Mouse (Mus musculus) activated CD4-positive, CD25-positive, alpha-beta regulatory T cell, adult 4 months (primary cell): ENCODE results near the gene Efr3b. TPM values are rescaled to one million over a fixed set of nuclear protein-coding genes. Genes with fewer than 3 reads are reported as not detected.
"Not testable (repeated sequence)": the region's sequence is repeated elsewhere in the genome, so short reads cannot be mapped to it uniquely, and the experiment has no call there.

Source experiments
- ATAC-seq: one replicate; pipeline ENCODE4 v1.8.0; 2017
- polyA plus RNA-seq, 2 experiments: library from polyadenylated mRNA; unstranded; fragments of 100-300 nt; shearing (Covaris generic); gene quantifications; one replicate each; pipeline ENCODE4 v1.2.1; 2017

Gene Efr3b
- polyA plus RNA-seq, 2 experiments from 2014 or later, result 0.37 TPM; not detected in 1

GRCm38 (mm10) chr12:3980991-3981349 is 57.7 kb downstream of the Efr3b start:
- no peak for ATAC-seq

GRCm38 (mm10) chr12:3973169-3973568 is 65.5 kb downstream of the Efr3b start:
- not testable (repeated sequence) for ATAC-seq

DNA sequence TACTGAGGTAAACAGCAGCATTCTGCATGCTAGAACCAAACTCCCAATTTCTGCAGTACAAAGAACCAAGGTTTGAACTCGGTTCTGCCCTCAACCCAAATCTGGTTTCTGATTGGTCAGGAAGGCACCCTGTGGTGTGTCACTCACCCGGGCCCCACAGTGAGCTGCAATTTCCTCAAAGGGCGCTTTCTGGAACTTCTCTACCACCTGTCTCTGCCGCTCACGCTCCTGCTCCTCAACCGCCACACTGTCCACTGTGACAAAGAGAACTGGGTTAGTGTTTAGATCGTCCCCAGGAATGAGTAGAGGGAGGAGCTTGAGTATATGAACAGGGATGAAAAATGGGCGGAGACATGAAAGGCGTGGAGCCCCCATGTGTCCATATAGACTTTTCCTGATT is 70.3 kb downstream of the Efr3b start:
- no peak for ATAC-seq

- no peak for ATAC-seq
These were observed 71.5 kb downstream of the Efr3b start for GRCm38 (mm10) chr12:3967196-3967595.

GRCm38 (mm10) chr12:3960553-3960952 is 78.2 kb downstream of the Efr3b start:
- ATAC-seq, result no peak

GRCm38 (mm10) chr12:3959791-3960543 is 78.7 kb downstream of the Efr3b start:
- peak; percentile 96 for ATAC-seq

GRCm38 (mm10) chr12:3956351-3956750 is 82.4 kb downstream of the Efr3b start:
- ATAC-seq, result no peak

- ATAC-seq, result no peak
These were observed 83.3 kb downstream of the Efr3b start for GRCm38 (mm10) chr12:3955371-3955770.

DNA sequence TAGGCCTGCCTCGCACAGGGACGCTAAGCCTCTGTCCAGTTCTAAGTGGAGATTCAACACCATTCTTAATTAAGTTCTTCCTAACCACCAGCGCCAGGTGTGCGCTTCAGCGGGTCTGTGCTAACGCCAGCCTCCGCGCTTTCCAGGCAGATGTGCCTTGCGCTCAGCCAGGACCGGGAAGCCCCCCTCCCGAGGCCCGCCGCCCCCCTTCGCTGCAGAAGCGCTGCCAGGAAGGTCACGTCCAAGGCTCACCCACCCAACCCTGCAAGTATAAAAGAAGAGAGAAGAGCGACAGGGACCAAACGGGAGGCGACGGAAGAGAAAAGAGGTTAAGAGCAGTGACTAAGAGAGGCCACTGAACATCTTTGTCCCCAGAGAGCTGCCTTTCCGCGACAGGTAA is 84.1 kb downstream of the Efr3b start, which contains the start of gene Pomc:
Pomc (plus strand) TSS at position 301 of the 400 bp plus-strand sequence.
- ATAC-seq, result no peak

DNA sequence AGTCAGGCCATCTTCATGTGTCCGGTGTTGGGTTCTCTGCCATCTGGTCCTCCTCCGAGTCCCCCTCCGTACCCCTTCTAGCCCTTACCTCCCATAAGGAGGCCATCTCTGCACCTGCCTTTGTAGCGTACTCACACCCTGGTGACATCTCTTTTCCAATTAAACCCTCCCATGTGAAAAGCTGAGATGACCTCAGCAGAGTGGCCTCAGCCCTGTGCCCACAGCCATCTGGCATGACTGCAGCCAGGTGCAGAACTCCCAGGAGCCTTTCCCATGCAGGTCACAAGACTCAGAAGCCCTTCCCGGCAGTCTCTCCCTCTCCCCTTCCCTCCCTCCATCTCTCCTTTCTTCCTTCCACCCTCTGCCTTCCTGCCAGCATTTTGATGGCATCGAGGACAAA is 91.2 kb downstream of the Efr3b start:
- ATAC-seq, result no peak

- no peak for ATAC-seq
These were observed 94.2 kb downstream of the Efr3b start for GRCm38 (mm10) chr12:3944454-3945073.

DNA sequence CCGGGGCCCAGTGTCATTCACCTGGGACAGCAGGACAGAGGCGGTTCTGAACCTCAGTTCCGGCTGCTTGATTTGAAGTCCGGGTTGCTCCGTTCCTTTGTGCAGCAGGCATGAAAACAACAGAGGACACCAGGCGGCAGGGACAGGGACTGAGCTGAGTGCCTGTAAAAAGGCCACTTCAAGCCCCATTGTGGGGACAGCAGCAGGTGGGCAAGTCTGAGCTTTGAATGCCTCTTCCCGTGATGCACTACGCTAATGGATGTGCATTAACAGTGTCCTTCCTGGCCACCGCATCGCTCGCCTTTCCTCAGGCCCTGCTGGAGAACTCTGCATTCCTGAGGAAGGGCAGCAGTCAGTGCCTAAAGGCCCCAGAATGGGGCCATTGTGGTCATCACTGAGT is 96.7 kb downstream of the Efr3b start:
- ATAC-seq, result no peak

DNA sequence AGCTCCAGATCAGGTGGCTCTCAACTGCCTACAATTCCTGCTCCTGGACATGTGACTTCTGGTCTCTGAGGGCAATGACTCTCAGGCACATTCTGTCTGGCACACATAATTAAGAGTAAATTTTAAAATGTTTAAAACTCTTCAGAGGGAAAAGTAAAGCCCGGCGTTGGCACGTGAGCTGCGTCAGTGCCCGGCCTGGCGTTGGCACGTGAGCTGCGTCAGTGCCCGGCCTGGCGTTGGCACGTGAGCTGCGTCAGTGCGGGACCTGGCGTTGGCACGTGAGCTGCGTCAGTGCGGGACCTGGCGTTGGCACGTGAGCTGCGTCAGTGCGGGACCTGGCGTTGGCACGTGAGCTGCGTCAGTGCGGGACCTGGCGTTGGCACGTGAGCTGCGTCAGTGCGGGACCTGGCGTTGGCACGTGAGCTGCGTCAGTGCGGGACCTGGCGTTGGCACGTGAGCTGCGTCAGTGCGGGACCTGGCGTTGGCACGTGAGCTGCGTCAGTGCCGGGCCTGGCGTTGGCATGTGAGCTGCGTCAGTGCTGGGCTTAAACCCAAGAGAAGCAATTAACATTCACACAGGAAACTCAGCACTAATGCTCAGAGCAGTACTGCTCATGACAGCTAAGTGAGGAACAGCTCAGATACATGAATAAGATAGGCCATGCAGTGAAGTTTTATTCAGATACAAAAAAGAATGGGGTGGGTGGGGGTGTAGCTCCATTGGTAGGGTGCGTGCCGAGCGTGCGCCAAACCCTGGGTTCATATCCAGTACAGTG is 108.4 kb downstream of the Efr3b start:
- ATAC-seq, result not testable (repeated sequence)

DNA sequence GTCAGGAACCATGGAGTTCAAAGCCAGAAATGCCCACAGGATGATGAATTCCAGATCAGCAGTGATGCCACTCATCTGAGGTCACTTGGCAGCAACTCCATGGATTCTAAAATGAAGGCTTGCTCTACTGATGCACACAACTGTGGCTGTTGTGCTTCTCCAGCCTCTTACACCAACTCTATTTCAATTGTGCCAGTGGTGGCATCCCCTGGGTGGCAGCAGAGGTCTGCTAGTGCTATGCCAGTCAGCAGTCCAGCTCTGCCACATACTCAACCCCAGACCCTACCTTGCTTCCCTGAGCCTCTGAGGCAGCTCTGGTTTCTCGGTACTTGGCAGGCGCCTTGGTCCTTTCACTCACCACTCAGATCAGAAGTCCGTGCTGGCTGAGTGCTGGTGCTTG is 109.9 kb downstream of the Efr3b start:
- no peak for ATAC-seq

- ATAC-seq, result no peak
These were observed 112.6 kb downstream of the Efr3b start for GRCm38 (mm10) chr12:3926127-3926526.

DNA sequence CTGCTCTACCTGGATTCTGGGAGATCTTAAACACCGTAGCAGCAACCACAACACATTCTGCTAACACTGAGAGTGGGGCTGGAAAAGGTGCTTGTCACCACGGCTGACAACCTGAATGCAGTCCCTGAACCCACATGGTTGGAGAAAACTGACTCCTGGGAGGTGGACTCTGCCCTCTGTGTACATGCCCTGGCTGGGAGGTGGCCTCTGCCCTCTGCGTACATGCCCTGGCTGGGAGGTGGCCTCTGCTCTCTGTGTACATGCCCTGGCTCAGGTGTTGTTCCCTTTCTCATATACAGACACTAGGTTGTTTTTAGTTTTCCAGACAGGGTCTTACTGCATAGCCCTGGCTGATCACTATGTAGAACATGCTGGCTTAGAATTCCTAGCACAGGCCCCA is 119.3 kb downstream of the Efr3b start:
- no peak for ATAC-seq

GRCm38 (mm10) chr12:3918577-3918976 is 120.1 kb downstream of the Efr3b start:
- ATAC-seq, result no peak

DNA sequence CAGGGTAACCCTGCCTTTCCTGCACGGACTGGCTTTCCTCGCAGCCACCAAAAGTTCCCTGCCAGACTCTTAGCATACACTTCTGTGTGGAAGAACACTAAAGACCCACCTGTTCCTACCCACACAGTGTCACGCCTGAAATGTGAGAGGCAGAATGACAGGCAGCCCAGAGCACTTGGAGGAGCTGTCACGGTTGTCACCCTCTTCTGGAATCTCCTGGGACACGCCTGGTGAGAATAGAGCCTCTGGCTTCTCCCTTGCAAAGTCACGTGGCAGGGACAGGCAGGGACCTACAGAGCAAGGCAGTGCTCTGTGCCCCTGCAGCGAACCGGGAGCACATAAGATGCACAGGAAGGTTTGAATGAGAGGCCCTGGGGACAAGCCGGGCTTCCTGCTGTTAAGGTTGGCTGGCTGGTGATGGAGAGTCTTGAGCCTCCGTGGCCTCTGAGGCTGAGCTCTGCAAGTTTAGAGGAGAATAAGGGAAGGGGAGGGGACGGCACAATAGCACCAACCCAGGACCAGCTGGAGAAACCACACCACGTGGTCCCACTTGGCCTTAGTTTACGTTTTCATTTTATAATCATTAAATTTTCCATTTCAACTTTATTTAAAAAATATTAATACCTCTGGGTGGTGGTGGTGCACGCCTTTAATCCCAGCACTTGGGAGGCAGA is 120.9 kb downstream of the Efr3b start:
- no peak for ATAC-seq

- no peak for ATAC-seq
These were observed 122.9 kb downstream of the Efr3b start for GRCm38 (mm10) chr12:3915852-3916251.
